Mouse (Mus musculus) embryonic facial prominence, embryonic 11.5 days (tissue): Measurements from ENCODE around the gene Pcyt1b. TPM values are rescaled to one million over a fixed set of nuclear protein-coding genes. Genes with fewer than 3 reads are reported as not detected.

ENCODE experiments used
- ATAC-seq: fragments of 200-750 bp; cut with Nextera tagmentation; replicated peaks from 2 replicates; pipeline ENCODE4 v1.8.0; 2017; ENCODE audit warnings: low read depth; ENCODE audit not compliant: insufficient number of reproducible peaks, low FRiP score, low TSS enrichment
- DNase-seq: peaks from one replicate; pipeline ENCODE4 v3.0.0-alpha.2; 2015; ENCODE audit warnings: low spot score
- H3K27ac ChIP-seq: fragments of 300-500 bp; sonication (generic); replicated peaks from 2 replicates; pipeline ENCODE4 v1.5.1; 2014; ENCODE audit warnings: mild to moderate bottlenecking, low read depth, low read length, control low read depth
- H3K27me3 ChIP-seq: fragments of 300-500 bp; sonication (generic); 2 replicates; pipeline ENCODE4 v1.6.1; 2014; ENCODE audit warnings: mild to moderate bottlenecking, low read length, moderate library complexity, mixed read lengths; ENCODE audit not compliant: control insufficient read depth, insufficient read depth
- H3K36me3 ChIP-seq: fragments of 300-500 bp; sonication (generic); replicated peaks from 2 replicates; pipeline ENCODE4 v1.6.1; 2014; ENCODE audit warnings: low read depth, mild to moderate bottlenecking, low read length, moderate library complexity, mixed read lengths; ENCODE audit not compliant: control insufficient read depth, insufficient read depth
- H3K4me1 ChIP-seq: fragments of 300-500 bp; sonication (generic); 2 replicates; pipeline ENCODE4 v1.6.1; 2014; ENCODE audit warnings: low read length, mixed read lengths; ENCODE audit not compliant: control insufficient read depth, insufficient read depth
- H3K4me2 ChIP-seq: fragments of 300-500 bp; sonication (generic); 2 replicates; pipeline ENCODE4 v1.6.1; 2014; ENCODE audit warnings: low read depth, mild to moderate bottlenecking, control low read depth, low read length, moderate library complexity
- H3K4me3 ChIP-seq: fragments of 300-500 bp; sonication (generic); 2 replicates; pipeline ENCODE4 v1.5.1; 2014; ENCODE audit warnings: low read depth, low read length, control low read depth
- H3K9ac ChIP-seq: fragments of 300-500 bp; sonication (generic); replicated peaks from 2 replicates; pipeline ENCODE4 v1.6.1; 2014; ENCODE audit warnings: mild to moderate bottlenecking, control low read depth, low read length
- H3K9me3 ChIP-seq: fragments of 300-500 bp; sonication (generic); replicated peaks from 2 replicates; pipeline ENCODE4 v1.6.1; 2016; ENCODE audit warnings: mild to moderate bottlenecking, low read length, inconsistent platforms, mixed read lengths; ENCODE audit not compliant: control insufficient read depth
- WGBS: fragments of 180-500 bp; shearing (Covaris S2); extraction: QIAGEN DNeasy Blood & Tissue Kit; methylation state at CpG from one replicate; pipeline ENCODE4 v1.1.7; 2014; 5-methylcytosine and 5-hydroxymethylcytosine counted together
- polyA plus RNA-seq: library from polyadenylated mRNA; unstranded; fragments of >200 nt; fragmentation: Nextera tagmentation; extraction: Ambion mirVana; gene quantifications from 2 replicates; pipeline ENCODE4 v1.2.1, GENCODE M21; 2014

Pcyt1b gene
- polyA plus RNA-seq, 1 experiment from 2014 or later: 7.0 TPM

- Histone ChIP-seq H3K4me1 (no peaks in the 10 kb centered on the region), H3K36me3 (no peaks in the 10 kb centered on the region), H3K9me3 (no peaks in the 10 kb centered on the region), H3K4me3 (no peak overlapping the region), H3K27me3 (no peaks in the 10 kb centered on the region), H3K4me2 (no peak overlapping the region), H3K27ac (no peak overlapping the region), H3K9ac (no peak overlapping the region)
- DNase-seq: peak; percentile 13
- no peak for ATAC-seq
- WGBS: 50% methylated on average over 8 of the region's 8 CpGs
These were observed 46.0 kb downstream of the Pcyt1b start for GRCm38 (mm10) chrX:93700528-93701225.

GRCm38 (mm10) chrX:93712566-93712965 is 57.9 kb downstream of the Pcyt1b start:
- 44% methylated on average over 1 of the region's 1 CpGs for WGBS

GRCm38 (mm10) chrX:93729529-93729928 is 74.9 kb downstream of the Pcyt1b start:
- H3K4me1 ChIP-seq: no peaks in the 10 kb centered on the region
- WGBS: 89% methylated on average over 1 of the region's 1 CpGs
- no peak overlapping the region for H3K4me2 ChIP-seq
- DNase-seq (no peak), ATAC-seq (no peak)
- H3K9me3 ChIP-seq: no peaks in the 10 kb centered on the region
- no peak overlapping the region for H3K9ac ChIP-seq
- no peak overlapping the region for H3K27ac ChIP-seq
- H3K4me3 ChIP-seq: no peak overlapping the region
- no peaks in the 10 kb centered on the region for H3K36me3 ChIP-seq
- H3K27me3 ChIP-seq: no peaks in the 10 kb centered on the region

More at GRCm38 (mm10) chrX:93712566-93712965, 57.9 kb downstream of the Pcyt1b start:
- H3K27ac ChIP-seq: no peak overlapping the region
- no peaks in the 10 kb centered on the region for H3K36me3 ChIP-seq
- no peaks in the 10 kb centered on the region for H3K27me3 ChIP-seq
- DNase-seq: no peak
- no peak overlapping the region for H3K4me2 ChIP-seq
- H3K9ac ChIP-seq: no peak overlapping the region
- H3K9me3 ChIP-seq: no peaks in the 10 kb centered on the region
- no peak overlapping the region for H3K4me3 ChIP-seq
- no peak for ATAC-seq
- H3K4me1 ChIP-seq: no peaks in the 10 kb centered on the region

- Histone ChIP-seq H3K4me3 (no peak overlapping the region), H3K9me3 (no peaks in the 10 kb centered on the region), H3K27me3 (no peaks in the 10 kb centered on the region), H3K36me3 (no peaks in the 10 kb centered on the region), H3K27ac (no peak overlapping the region), H3K4me1 (no peaks in the 10 kb centered on the region), H3K9ac (no peak overlapping the region), H3K4me2 (no peak overlapping the region)
- ATAC-seq: no peak
- no peak for DNase-seq
- WGBS: 62% methylated on average over 8 of the region's 8 CpGs
These were observed 76.2 kb downstream of the Pcyt1b start for GRCm38 (mm10) chrX:93730854-93731253.

GRCm38 (mm10) chrX:93732407-93732806 is 77.7 kb downstream of the Pcyt1b start:
- Histone ChIP-seq H3K4me3 (no peak overlapping the region), H3K4me1 (no peaks in the 10 kb centered on the region), H3K27me3 (no peaks in the 10 kb centered on the region), H3K36me3 (no peaks in the 10 kb centered on the region), H3K9me3 (no peaks in the 10 kb centered on the region), H3K9ac (no peak overlapping the region), H3K27ac (no peak overlapping the region), H3K4me2 (no peak overlapping the region)
- DNase-seq: no peak
- no peak for ATAC-seq

- ATAC-seq: no peak
- WGBS: 76% methylated on average over 6 of the region's 6 CpGs
- Histone ChIP-seq H3K4me2 (no peak overlapping the region), H3K9ac (no peak overlapping the region), H3K36me3 (no peaks in the 10 kb centered on the region), H3K27ac (no peak overlapping the region), H3K4me1 (no peaks in the 10 kb centered on the region), H3K4me3 (no peak overlapping the region), H3K27me3 (no peaks in the 10 kb centered on the region), H3K9me3 (no peaks in the 10 kb centered on the region)
- no peak for DNase-seq
These were observed 78.5 kb downstream of the Pcyt1b start for GRCm38 (mm10) chrX:93732975-93733748.

- DNase-seq (no peak), ATAC-seq (no peak)
- no peaks in the 10 kb centered on the region for H3K36me3 ChIP-seq
- WGBS: 71% methylated on average over 1 of the region's 1 CpGs
- no peak overlapping the region for H3K4me3 ChIP-seq
- no peaks in the 10 kb centered on the region for H3K9me3 ChIP-seq
- H3K4me2 ChIP-seq: no peak overlapping the region
- no peaks in the 10 kb centered on the region for H3K4me1 ChIP-seq
- H3K27ac ChIP-seq: no peak overlapping the region
- no peaks in the 10 kb centered on the region for H3K27me3 ChIP-seq
- H3K9ac ChIP-seq: no peak overlapping the region
These were observed 94.5 kb downstream of the Pcyt1b start for GRCm38 (mm10) chrX:93749165-93749564.

GRCm38 (mm10) chrX:93750566-93750965 is 95.9 kb downstream of the Pcyt1b start:
- 89% methylated on average over 6 of the region's 6 CpGs for WGBS
- no peak overlapping the region for H3K4me3 ChIP-seq

More at GRCm38 (mm10) chrX:93750566-93750965, 95.9 kb downstream of the Pcyt1b start:
- H3K4me1 ChIP-seq: no peaks in the 10 kb centered on the region
- no peak overlapping the region for H3K4me2 ChIP-seq
- H3K36me3 ChIP-seq: no peaks in the 10 kb centered on the region
- no peak for ATAC-seq
- no peak overlapping the region for H3K27ac ChIP-seq
- DNase-seq: no peak
- no peaks in the 10 kb centered on the region for H3K27me3 ChIP-seq
- no peaks in the 10 kb centered on the region for H3K9me3 ChIP-seq
- H3K9ac ChIP-seq: no peak overlapping the region
